Mouse (Mus musculus) c-Kit-positive CD71-positive TER-119-positive erythroid progenitor cells, embryonic 14.5 days (primary cell): ENCODE data around the gene Ephb1.

ENCODE experiments used
- DNase-seq: peaks from one replicate; pipeline ENCODE4 v3.0.0-alpha.2; 2013; ENCODE audit warnings: low spot score

The Ephb1 gene

GRCm38 (mm10) chr9:102243296-102243695 lies 111.2 kb downstream of the Ephb1 start:
- no peak for DNase-seq

GRCm38 (mm10) chr9:102241546-102241945 lies 112.9 kb downstream of the Ephb1 start:
- no peak for DNase-seq

GRCm38 (mm10) chr9:102240215-102240614 lies 114.3 kb downstream of the Ephb1 start:
- DNase-seq = no peak

GRCm38 (mm10) chr9:102235444-102235951 lies 119.0 kb downstream of the Ephb1 start:
- DNase-seq = no peak

GRCm38 (mm10) chr9:102231248-102231647 lies 123.2 kb downstream of the Ephb1 start:
- DNase-seq = no peak

- DNase-seq = no peak
These were observed 137.5 kb downstream of the Ephb1 start for GRCm38 (mm10) chr9:102216746-102217566.

- no peak for DNase-seq
These were observed 142.5 kb downstream of the Ephb1 start for GRCm38 (mm10) chr9:102212036-102212383.

- no peak for DNase-seq
These were observed 143.0 kb downstream of the Ephb1 start for GRCm38 (mm10) chr9:102211296-102212035.

- DNase-seq = no peak
These were observed 149.0 kb downstream of the Ephb1 start for GRCm38 (mm10) chr9:102205518-102205917.

- DNase-seq = no peak
These were observed 152.6 kb downstream of the Ephb1 start for GRCm38 (mm10) chr9:102201867-102202266.

- no peak for DNase-seq
These were observed 157.6 kb downstream of the Ephb1 start for GRCm38 (mm10) chr9:102196856-102197255.

GRCm38 (mm10) chr9:102194063-102194462 lies 160.4 kb downstream of the Ephb1 start:
- no peak for DNase-seq

- no peak for DNase-seq
These were observed 161.5 kb downstream of the Ephb1 start for GRCm38 (mm10) chr9:102192724-102193685.

GRCm38 (mm10) chr9:102190058-102190457 lies 164.4 kb downstream of the Ephb1 start:
- DNase-seq = no peak

GRCm38 (mm10) chr9:102189406-102189805 lies 165.1 kb downstream of the Ephb1 start:
- DNase-seq = no peak

- DNase-seq = no peak
These were observed 170.7 kb downstream of the Ephb1 start for GRCm38 (mm10) chr9:102183663-102184274.

- no peak for DNase-seq
These were observed 172.5 kb downstream of the Ephb1 start for GRCm38 (mm10) chr9:102181810-102182490.

GRCm38 (mm10) chr9:102181276-102181675 lies 173.2 kb downstream of the Ephb1 start:
- DNase-seq = no peak

- no peak for DNase-seq
These were observed 174.0 kb downstream of the Ephb1 start for GRCm38 (mm10) chr9:102180486-102180885.

- no peak for DNase-seq
These were observed 174.4 kb downstream of the Ephb1 start for GRCm38 (mm10) chr9:102180070-102180469.

- DNase-seq = no peak
These were observed 184.8 kb downstream of the Ephb1 start for GRCm38 (mm10) chr9:102169706-102170105.
